Mouse (Mus musculus): ENCODE measurements around the gene Fezf2. TPM values are rescaled to one million over a fixed set of nuclear protein-coding genes. Genes with fewer than 3 reads are reported as not detected.

The Fezf2 gene
- total RNA-seq, 2 experiments from 2014 or later: not detected

Other genes starting within 250 kb of the Fezf2 start
- gene Gm49355, start 64.2 kb downstream of the Fezf2 start, total RNA-seq (2021): under 1 TPM; 0.12 to 0.37 TPM
- 10 to 100 TPM; 21.2 to 28.7 TPM for gene 3830406C13Rik, start 64.0 kb downstream of the Fezf2 start, total RNA-seq (2021)

Measured in heart, postnatal 10 days (tissue).